Mouse (Mus musculus) kidney, adult 2 months (tissue): ENCODE measurements at regions not wholly inside any gene's neighbourhood (a gene's known extent, or its start where the extent isn't known, plus 50 kb on each side); places are given as distances from the start of the nearest gene placed in this dataset.

ENCODE experiments used
- DNase-seq: peaks from one replicate; pipeline ENCODE4 v3.0.0; 2021
- H3K27ac ChIP-seq: fragments of 200-500 bp; 2 replicates; pipeline ENCODE4 v1.5.1; 2012; ENCODE audit warnings: low read depth, low read length, control low read depth, inconsistent platforms; ENCODE audit not compliant: insufficient read depth
- H3K27me3 ChIP-seq: fragments of 200-500 bp; replicated peaks from 2 replicates; pipeline ENCODE4 v1.6.1; 2012; ENCODE audit warnings: mild to moderate bottlenecking, moderate library complexity, low read length, inconsistent platforms; ENCODE audit not compliant: control insufficient read depth, insufficient read depth
- H3K36me3 ChIP-seq: fragments of 200-500 bp; 2 replicates; pipeline ENCODE4 v1.6.1; 2012; ENCODE audit warnings: mild to moderate bottlenecking, moderate library complexity, low read length, inconsistent platforms; ENCODE audit not compliant: control insufficient read depth, insufficient read depth
- H3K4me1 ChIP-seq: fragments of 200-500 bp; 2 replicates; pipeline ENCODE4 v1.6.1; 2011; ENCODE audit warnings: low read length; ENCODE audit not compliant: control insufficient read depth, insufficient read depth
- H3K4me3 ChIP-seq: fragments of 200-500 bp; 2 replicates; pipeline ENCODE4 v1.5.1; 2011; ENCODE audit warnings: mild to moderate bottlenecking, low read depth, low read length, control low read depth; ENCODE audit not compliant: insufficient read depth
- CTCF ChIP-seq: fragments of 200-500 bp; conservative IDR thresholded peaks from 2 replicates; pipeline ENCODE4 v1.5.1; 2011; ENCODE audit warnings: low read depth, mild to moderate bottlenecking, control low read depth, low read length, moderate library complexity, mixed read lengths; ENCODE audit not compliant: insufficient read depth, insufficient read length
- POLR2A ChIP-seq: fragments of 200-500 bp; IDR thresholded peaks from one replicate; pipeline ENCODE4 v1.6.1; 2011; ENCODE audit warnings: low read depth, low read length, control low read depth
- WGBS: fragments of 180-500 bp; shearing (Covaris S2); methylation state at CpG from one replicate; pipeline ENCODE4 v1.1.7; 2018; 5-methylcytosine and 5-hydroxymethylcytosine counted together

DNA sequence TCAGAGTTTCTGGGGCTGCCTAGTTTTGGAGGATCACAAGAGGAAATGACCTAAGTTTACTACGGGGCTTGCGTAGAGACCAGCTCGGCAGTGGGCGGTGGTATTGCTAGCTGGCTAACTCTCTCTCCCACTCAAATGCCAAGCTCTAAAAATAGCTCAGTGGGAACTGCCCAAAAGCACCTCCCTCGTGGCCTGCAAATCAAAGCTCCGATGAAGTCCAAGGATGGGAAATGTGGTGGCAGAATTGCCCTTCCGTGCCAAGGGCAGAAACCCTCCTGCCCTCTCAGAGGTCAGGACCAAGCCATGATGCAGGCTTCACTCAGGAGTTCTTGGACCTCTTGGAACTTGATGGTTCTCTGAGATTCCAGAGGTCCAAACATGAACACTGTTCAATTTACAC is 152.6 kb upstream of the Kcnj16 start:
- no peaks in the 10 kb centered on the region for H3K36me3 ChIP-seq
- peak; percentile 88 for DNase-seq
- no peak overlapping the region for H3K4me3 ChIP-seq
- TF ChIP-seq CTCF: no peak
- TF ChIP-seq POLR2A: no peak
- peak overlapping the region; percentile 94 for H3K27ac ChIP-seq
- H3K4me1 ChIP-seq: peaks cover 8% of the 10 kb centered on the region; the same call in 1 of the 2 replicates
- no peaks in the 10 kb centered on the region for H3K27me3 ChIP-seq
- WGBS: 36% methylated on average over 7 of the region's 7 CpGs

DNA sequence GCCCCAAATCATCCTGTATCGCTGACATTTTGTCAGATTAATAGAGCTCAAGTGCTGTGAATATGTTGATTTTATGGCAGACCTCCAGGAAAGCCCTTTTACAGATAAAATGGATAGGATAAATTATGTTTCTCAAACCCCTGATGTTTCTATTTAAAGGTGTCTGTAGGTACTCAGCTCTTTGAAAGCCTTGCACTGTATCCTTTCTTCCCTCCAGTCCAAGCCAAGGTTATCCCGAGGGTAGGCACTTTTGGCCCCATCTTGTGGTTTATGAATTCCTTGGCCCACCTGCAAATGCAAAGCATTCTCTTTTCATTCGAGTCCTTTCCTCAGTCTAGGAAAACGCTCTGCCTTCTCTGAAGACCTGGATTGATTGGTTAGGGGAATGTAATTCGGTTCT is 139.2 kb upstream of the Kcnj16 start:
- Histone ChIP-seq H3K4me3 (no peak overlapping the region), H3K4me1 (no peaks in the 10 kb centered on the region), H3K27me3 (no peaks in the 10 kb centered on the region), H3K27ac (no peak overlapping the region), H3K36me3 (no peaks in the 10 kb centered on the region)
- WGBS: 64% methylated on average over 5 of the region's 5 CpGs
- TF ChIP-seq CTCF: no peak
- no peak for TF ChIP-seq POLR2A
- DNase-seq: no peak

DNA sequence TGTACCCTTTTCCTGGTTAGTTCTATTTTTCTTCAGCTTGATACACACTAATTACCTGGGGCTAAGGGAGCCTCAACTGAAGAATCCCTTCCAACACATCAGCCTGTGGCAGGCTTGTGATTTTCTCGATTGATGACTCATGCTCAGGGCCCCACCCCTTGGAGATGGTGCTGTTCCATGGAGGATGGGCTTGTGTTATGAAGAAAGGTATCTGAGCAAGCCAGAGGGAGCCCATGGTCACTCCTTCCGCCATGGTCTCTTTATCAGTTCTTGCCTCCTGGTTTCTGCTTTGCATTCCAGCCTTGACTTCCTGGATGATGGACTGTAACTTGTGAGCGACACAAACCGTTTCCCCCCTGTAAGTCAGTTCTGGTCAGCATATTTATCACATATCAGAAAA is 131.1 kb upstream of the Kcnj16 start:
- H3K36me3 ChIP-seq: no peaks in the 10 kb centered on the region
- no peak for DNase-seq

GRCm38 (mm10) chr11:110839316-110839715 is 128.5 kb upstream of the Kcnj16 start:
- peak overlapping the region; percentile 83 for H3K27ac ChIP-seq
- WGBS: 68% methylated on average over 7 of the region's 7 CpGs
- TF ChIP-seq CTCF (no peak), POLR2A (no peak)
- no peak overlapping the region for H3K4me3 ChIP-seq
- peak; percentile 72 for DNase-seq
- no peaks in the 10 kb centered on the region for H3K27me3 ChIP-seq
- H3K36me3 ChIP-seq: no peaks in the 10 kb centered on the region
- peaks cover 2% of the 10 kb centered on the region; the same call in 1 of the 2 replicates for H3K4me1 ChIP-seq

More for the DNA sequence above, 131.1 kb upstream of the Kcnj16 start:
- no peak overlapping the region for H3K27ac ChIP-seq
- WGBS: 91% methylated on average over 4 of the region's 4 CpGs
- TF ChIP-seq POLR2A (no peak), CTCF (no peak)
- no peak overlapping the region for H3K4me3 ChIP-seq
- peaks cover 2% of the 10 kb centered on the region; the same call in 1 of the 2 replicates for H3K4me1 ChIP-seq
- H3K27me3 ChIP-seq: no peaks in the 10 kb centered on the region

DNA sequence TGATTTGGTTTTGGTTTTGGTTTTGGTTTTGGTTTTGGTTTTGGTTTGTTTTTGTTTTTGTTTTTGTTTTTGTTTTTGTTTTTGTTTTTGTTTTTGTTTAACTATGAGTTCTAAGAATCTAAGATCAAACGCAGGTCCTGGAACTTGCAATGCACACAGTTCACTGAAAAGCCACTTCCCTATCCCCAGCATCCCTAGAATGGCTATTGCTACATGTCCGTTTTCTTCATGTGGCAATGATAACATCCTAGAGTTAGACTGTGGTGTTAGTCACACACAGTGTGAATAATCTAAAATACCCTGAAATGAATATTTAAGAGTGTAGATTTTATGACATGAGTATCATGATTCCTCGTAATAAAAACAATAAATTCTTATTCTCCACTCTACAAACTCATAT is 99.5 kb upstream of the Kcnj16 start:
- DNase-seq: no peak
- no peaks in the 10 kb centered on the region for H3K36me3 ChIP-seq
- no peak for TF ChIP-seq CTCF
- TF ChIP-seq POLR2A: no peak
- H3K4me1 ChIP-seq: no peaks in the 10 kb centered on the region
- no peak overlapping the region for H3K27ac ChIP-seq
- no peaks in the 10 kb centered on the region for H3K27me3 ChIP-seq
- 84% methylated on average over 3 of the region's 3 CpGs for WGBS
- no peak overlapping the region for H3K4me3 ChIP-seq

GRCm38 (mm10) chr11:110870133-110870532 is 97.7 kb upstream of the Kcnj16 start:
- 98% methylated on average over 2 of the region's 2 CpGs for WGBS
- H3K4me3 ChIP-seq: no peak overlapping the region

DNA sequence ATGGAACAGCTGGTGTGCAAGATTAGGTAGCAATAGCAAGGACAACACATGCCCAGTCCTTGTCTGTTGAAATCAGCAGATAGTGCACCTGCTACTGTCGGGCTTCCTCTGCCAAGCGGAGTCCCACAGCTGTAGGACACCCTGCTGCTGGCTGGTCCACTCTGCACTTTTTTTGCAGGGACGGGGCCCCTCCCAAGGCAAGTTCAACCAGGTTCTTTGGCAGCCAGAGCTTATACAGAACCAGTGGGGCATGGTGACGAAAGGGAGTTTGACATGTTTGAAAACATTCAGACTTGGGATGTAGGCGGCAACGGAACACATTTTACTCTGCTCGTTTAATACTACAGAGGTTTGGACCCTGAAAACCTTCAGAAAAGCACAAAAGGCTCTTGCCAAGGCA is 93.2 kb upstream of the Kcnj16 start:
- no peak for DNase-seq
- 53% methylated on average over 7 of the region's 7 CpGs for WGBS
- no peaks in the 10 kb centered on the region for H3K36me3 ChIP-seq
- TF ChIP-seq CTCF (no peak), POLR2A (no peak)
- H3K27ac ChIP-seq: no peak overlapping the region
- H3K27me3 ChIP-seq: no peaks in the 10 kb centered on the region
- no peak overlapping the region for H3K4me3 ChIP-seq
- H3K4me1 ChIP-seq: no peaks in the 10 kb centered on the region

More at GRCm38 (mm10) chr11:110870133-110870532, 97.7 kb upstream of the Kcnj16 start:
- H3K27ac ChIP-seq: no peak overlapping the region
- TF ChIP-seq CTCF (no peak), POLR2A (no peak)
- no peaks in the 10 kb centered on the region for H3K27me3 ChIP-seq
- H3K36me3 ChIP-seq: no peaks in the 10 kb centered on the region
- H3K4me1 ChIP-seq: no peaks in the 10 kb centered on the region
- no peak for DNase-seq

DNA sequence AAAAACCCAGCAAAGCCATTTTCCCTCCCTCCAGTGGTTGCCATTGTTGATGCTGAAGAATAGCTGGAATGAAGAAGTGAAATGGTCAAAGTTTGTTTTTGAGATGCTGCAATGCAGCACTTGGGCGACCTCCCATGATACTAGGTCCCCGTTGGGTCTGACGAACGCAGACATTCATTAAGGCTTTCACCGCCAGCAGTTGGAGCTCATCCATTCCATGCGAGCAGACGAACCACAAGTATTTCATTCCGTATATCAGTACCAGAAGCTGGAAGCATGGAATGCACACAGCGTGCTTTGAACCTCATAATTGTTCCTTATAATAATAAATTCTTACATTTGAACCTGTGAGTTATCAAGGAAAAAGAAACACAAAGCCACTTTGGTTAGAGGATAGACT is 86.9 kb upstream of the Kcnj16 start:
- Histone ChIP-seq H3K36me3 (no peaks in the 10 kb centered on the region), H3K27ac (no peak overlapping the region), H3K27me3 (no peaks in the 10 kb centered on the region), H3K4me1 (no peaks in the 10 kb centered on the region), H3K4me3 (no peak overlapping the region)
- WGBS: 72% methylated on average over 9 of the region's 9 CpGs
- DNase-seq: no peak
- TF ChIP-seq POLR2A (no peak), CTCF (no peak)
